Mouse (Mus musculus) CH12.LX (cell line): ENCODE data around the gene Dynlt1b. TPM values are rescaled to one million over a fixed set of nuclear protein-coding genes. Genes with fewer than 3 reads are reported as not detected.
"Not testable (repeated sequence)": the region's sequence is repeated elsewhere in the genome, so short reads cannot be mapped to it uniquely, and the experiment has no call there.

Experiments used
- DNase-seq: peaks from one replicate; pipeline ENCODE4 v3.0.0-alpha.2; 2013; ENCODE audit errors: extremely low read depth
- H3K27ac ChIP-seq: 2 replicates; pipeline ENCODE4 v1.5.1; 2012; ENCODE audit warnings: low read depth, mild to moderate bottlenecking, control low read depth, moderate library complexity; ENCODE audit not compliant: insufficient read depth
- H3K27me3 ChIP-seq: replicated peaks from 2 replicates; pipeline ENCODE3; 2012; ENCODE audit warnings: inconsistent platforms
- H3K36me3 ChIP-seq, 2 experiments: replicated peaks in 1 of 2; 2 replicates each; pipeline versions ENCODE3 to v1.6.1; 2012; ENCODE audit warnings: inconsistent platforms in 1 of 2, low read length in 1 of 2, mild to moderate bottlenecking in 1 of 2, mixed read lengths in 1 of 2, moderate library complexity in 1 of 2; ENCODE audit not compliant: control insufficient read depth in 1 of 2, insufficient read depth in 1 of 2
- H3K4me1 ChIP-seq, 2 experiments: 2 replicates each; pipeline ENCODE4 v1.6.1; 2012; ENCODE audit warnings: inconsistent platforms in 1 of 2, moderate library complexity in 1 of 2; ENCODE audit not compliant: insufficient read depth in 2 of 2, control insufficient read depth in 1 of 2
- H3K4me2 ChIP-seq: 2 replicates; pipeline ENCODE4 v1.6.1; 2012; ENCODE audit warnings: low read depth, mild to moderate bottlenecking, control low read depth; ENCODE audit not compliant: poor library complexity, insufficient read depth, severe bottlenecking
- H3K4me3 ChIP-seq, 3 experiments: fragments of 150-350 bp in 1 of 3; sonication (generic) in 1 of 3; replicated peaks in 1 of 3; 2 replicates each; pipeline versions ENCODE3 to v1.5.1; 2011 to 2012; ENCODE audit warnings: low read depth in 2 of 3, low read length in 2 of 3, mild to moderate bottlenecking in 2 of 3, moderate library complexity in 2 of 3, control low read depth in 1 of 3, improper control_type of control experiment in 1 of 3, inconsistent platforms in 1 of 3, mixed read lengths in 1 of 3; ENCODE audit not compliant: poor library complexity in 1 of 3
- H3K79me2 ChIP-seq: replicated peaks from 2 replicates; pipeline ENCODE4 v1.6.1; 2012; ENCODE audit warnings: mild to moderate bottlenecking, moderate library complexity; ENCODE audit not compliant: control insufficient read depth, poor library complexity, insufficient read depth, severe bottlenecking; ENCODE audit errors: extremely low read depth
- H3K9ac ChIP-seq: 2 replicates; pipeline ENCODE4 v1.6.1; 2012; ENCODE audit warnings: low read depth, mild to moderate bottlenecking, control low read depth, moderate library complexity; ENCODE audit not compliant: insufficient read depth
- H3K9me3 ChIP-seq: replicated peaks from 2 replicates; pipeline ENCODE3; 2012; ENCODE audit warnings: low read length, inconsistent platforms, mixed read lengths
- CTCF ChIP-seq, 2 experiments: IDR thresholded peaks in 1 of 2; conservative IDR thresholded peaks in 1 of 2; 2 replicates each; pipeline ENCODE4 v1.5.1; 2011 to 2012; ENCODE audit warnings: low read depth in 2 of 2, low read length in 2 of 2, improper control_type of control experiment in 1 of 2, inconsistent platforms in 1 of 2, mild to moderate bottlenecking in 1 of 2, moderate library complexity in 1 of 2
- SMC3 ChIP-seq: IDR thresholded peaks from 2 replicates; pipeline ENCODE4 v1.6.1; 2011; ENCODE audit warnings: low read depth, low read length, improper control_type of control experiment
- dilution Hi-C: fragments of 300-500 bp; cut with MboI; formaldehyde crosslinking; loops from 2 replicates; pipeline ENCODE4 v1.14.3; 2020; ENCODE audit warnings: low sequenced_read_pairs; ENCODE audit not compliant: extremely low pct_unique_long_range_greater_than_20kb, extremely low pct_ligation_motif_present
- in situ Hi-C: fragments of 300-500 bp; cut with MboI; formaldehyde crosslinking; loops from 3 replicates; pipeline ENCODE4 v1.14.3; 2019; ENCODE audit warnings: low sequenced_read_pairs, low pct_ligation_motif_present, low pct_unique_long_range_greater_than_20kb, mixed read lengths
- polyA plus RNA-seq: library from polyadenylated mRNA; unstranded; fragments of >175 nt; gene quantifications from 2 replicates; pipeline ENCODE4 v1.2.1, GENCODE M21; 2012; ENCODE audit warnings: low read depth; ENCODE audit not compliant: insufficient read length
- total RNA-seq, 2 experiments: library from RNA; depleted of rRNA; stranded (reverse); fragments of 300-350 nt in 1 of 2; fragments of >200 nt in 1 of 2; gene quantifications; 2 replicates each; pipeline ENCODE4 v1.2.3; 2012 to 2014

Dynlt1b gene
- total and polyA plus RNA-seq, 3 experiments, result 371 to 607 (median 389) TPM

DNA sequence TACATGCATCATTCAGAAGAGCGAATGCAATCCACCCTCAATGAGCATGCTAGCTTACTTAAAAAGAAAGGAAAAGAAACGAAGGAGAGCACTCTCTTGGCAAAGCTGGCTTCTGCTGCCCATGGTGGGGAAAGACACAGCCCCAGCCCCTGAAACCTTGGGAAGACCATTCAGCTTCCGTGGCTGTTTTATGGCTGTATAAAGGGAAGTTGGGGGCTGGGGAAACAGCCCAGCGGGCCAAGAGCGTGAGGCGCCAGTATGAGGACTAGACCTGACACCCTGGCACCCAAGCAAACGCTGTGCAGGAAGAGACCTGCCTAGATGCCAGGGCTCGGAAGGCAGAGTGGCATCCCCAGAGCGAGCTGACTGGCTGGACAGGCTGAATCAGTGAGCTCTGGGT is 35.8 kb downstream of the Dynlt1b start:
- dilution Hi-C loops, H3K9me3 ChIP-seq, H3K36me3 ChIP-seq, H3K4me2 ChIP-seq, in situ Hi-C loops, H3K79me2 ChIP-seq, H3K27ac ChIP-seq, H3K4me3 ChIP-seq, DNase-seq, H3K27me3 ChIP-seq, H3K9ac ChIP-seq: not testable (repeated sequence)
- H3K4me1 ChIP-seq, result peaks cover 4 to 13% of the 10 kb centered on the region in 2 experiments

DNA sequence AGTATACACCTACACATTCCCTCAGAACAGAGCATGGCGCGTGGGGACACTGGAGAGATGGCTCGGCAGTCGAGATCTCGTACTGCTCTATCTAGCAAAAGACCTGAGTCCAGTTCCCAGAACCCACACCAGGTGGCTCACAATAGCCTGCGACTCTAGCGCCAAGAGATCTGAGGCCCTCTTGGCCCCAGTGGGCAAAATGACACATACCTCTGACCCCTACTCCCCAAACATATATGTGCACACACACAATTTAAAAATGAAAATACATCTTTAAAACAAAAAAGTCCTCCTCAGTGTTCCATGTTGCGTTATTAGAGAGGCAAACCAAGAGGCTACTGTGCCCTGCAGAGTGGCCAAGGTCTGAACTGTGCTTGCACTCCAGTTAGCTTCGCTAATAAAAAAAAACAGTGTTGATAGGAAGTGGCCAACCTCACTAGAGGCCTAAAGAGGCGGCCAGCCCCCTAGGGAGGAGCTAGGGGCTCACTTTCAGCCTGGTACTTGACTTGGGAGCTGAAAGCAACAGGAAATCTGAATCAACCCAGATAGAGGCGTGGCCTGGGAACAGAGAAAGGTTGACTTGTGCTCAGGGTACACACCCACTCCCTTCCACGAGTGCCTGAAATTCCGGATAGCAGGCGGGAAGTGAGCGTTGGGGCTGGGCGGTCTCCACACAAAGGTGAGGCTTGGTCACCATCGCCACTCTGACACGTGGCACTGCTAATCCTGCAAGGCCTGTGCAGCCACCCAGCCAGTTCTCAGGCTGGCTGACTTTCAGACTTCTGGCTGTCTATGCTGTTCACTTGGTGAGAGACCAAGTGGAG is 37.9 kb downstream of the Dynlt1b start:
- H3K4me3 ChIP-seq, H3K4me2 ChIP-seq: not testable (repeated sequence)
- peak in 1 of 2 experiments; percentile 36; a peak in 2 of 4 replicates for TF ChIP-seq CTCF (conservative IDR thresholded peaks at IDR 0.05 in 1 of 2, IDR thresholded peaks at IDR 0.05 in 1 of 2; ENCODE audit: low read depth in 2 of 2, low read length in 2 of 2)
- TF ChIP-seq SMC3, result peak; percentile 18; the same call in 1 of the 2 replicates

DNA sequence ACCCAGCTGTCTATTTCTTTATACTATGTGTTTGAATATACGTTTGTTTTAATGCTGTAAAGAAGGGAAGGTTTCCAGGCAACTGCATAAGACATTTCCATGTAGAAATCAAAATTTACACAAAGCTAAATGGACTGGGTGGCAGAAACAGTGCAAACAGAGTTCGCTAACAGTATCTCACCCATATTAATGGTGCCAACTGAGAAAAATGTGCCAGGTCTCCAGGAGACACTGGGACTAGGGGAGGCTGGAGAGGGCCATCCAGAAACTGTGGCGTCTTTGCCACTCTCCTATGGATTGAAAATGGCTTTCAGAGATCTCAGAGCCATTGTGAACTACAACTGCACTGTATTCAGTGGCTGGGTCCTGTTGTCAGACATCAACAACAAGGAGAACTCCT is 40.1 kb downstream of the Dynlt1b start:
- H3K4me1 ChIP-seq, result peaks cover 4 to 13% of the 10 kb centered on the region in 2 experiments
- H3K9me3 ChIP-seq, in situ Hi-C loops, H3K36me3 ChIP-seq, DNase-seq, H3K27ac ChIP-seq, H3K4me2 ChIP-seq, dilution Hi-C loops, H3K4me3 ChIP-seq, H3K9ac ChIP-seq, H3K27me3 ChIP-seq, H3K79me2 ChIP-seq: not testable (repeated sequence)

More for the DNA sequence above, 37.9 kb downstream of the Dynlt1b start:
- H3K27ac ChIP-seq, H3K79me2 ChIP-seq, H3K36me3 ChIP-seq, dilution Hi-C loops, in situ Hi-C loops, H3K9me3 ChIP-seq, H3K9ac ChIP-seq, DNase-seq, H3K27me3 ChIP-seq: not testable (repeated sequence)
- H3K4me1 ChIP-seq, result peaks cover 4 to 13% of the 10 kb centered on the region in 2 experiments

DNA sequence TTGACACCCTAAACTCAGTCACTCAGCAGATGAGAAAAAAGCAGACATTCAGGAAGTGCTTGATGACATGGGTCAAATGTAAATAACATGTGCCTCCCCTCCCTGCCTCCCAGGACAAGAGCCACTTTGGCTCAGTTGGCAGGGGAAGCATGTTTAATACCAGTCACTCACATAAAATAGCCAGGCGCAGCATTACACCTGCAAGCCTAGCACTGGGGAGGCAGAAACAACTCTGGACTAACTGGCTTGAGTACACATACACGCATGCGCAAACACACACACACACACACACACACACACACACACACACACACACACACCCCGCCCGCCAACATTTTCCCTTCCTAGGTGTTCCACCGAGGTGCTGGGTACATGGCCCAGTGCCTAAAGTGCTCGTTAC is 40.8 kb downstream of the Dynlt1b start:
- H3K9ac ChIP-seq, DNase-seq, H3K9me3 ChIP-seq, H3K4me3 ChIP-seq, H3K27ac ChIP-seq, dilution Hi-C loops, H3K4me2 ChIP-seq, H3K36me3 ChIP-seq, H3K79me2 ChIP-seq, H3K27me3 ChIP-seq, in situ Hi-C loops: not testable (repeated sequence)
- H3K4me1 ChIP-seq, result peaks cover 7 to 18% of the 10 kb centered on the region in 2 experiments

DNA sequence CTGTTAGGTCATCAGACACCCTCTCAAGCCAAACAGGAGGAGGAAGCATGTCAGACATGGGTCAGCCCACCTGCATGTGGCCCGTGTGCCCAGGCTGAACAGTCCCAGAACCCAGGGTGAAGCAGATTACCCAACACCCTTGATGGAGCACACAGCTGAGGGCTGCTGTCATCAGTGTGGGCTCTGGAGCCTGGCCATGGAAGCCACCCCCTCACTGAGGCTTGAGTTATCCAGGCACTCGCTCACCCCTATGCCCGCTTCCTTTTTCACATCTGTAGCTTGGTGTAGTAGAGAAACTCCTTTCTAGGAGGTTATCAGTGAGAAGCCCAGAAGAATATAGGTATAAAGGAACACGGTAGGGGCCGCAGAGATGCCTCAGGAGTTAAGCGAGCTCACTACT is 45.4 kb downstream of the Dynlt1b start:
- dilution Hi-C loops, H3K27ac ChIP-seq, H3K36me3 ChIP-seq, H3K4me2 ChIP-seq, in situ Hi-C loops, H3K9me3 ChIP-seq, DNase-seq, H3K4me1 ChIP-seq, H3K79me2 ChIP-seq, H3K4me3 ChIP-seq, H3K9ac ChIP-seq, H3K27me3 ChIP-seq: not testable (repeated sequence)

DNA sequence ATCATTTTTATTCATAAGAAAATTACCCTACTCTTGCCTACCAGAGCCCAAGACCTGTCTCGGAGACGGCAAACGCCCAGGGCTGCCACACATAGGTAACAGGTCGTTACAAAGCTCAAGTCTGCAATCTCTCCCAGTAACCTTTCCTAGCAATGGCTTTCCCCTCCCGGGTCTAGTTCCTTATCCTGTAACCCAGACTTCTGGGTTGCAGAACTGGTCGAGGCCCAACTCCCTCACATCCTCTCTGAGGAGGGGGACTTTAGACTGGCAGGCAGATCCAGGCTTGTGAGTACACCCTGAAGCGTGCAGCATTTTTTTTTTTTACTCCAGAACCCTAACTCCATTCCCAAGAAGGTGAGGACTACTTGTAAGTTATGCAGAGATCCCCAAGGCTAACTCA is 46.0 kb downstream of the Dynlt1b start:
- H3K27me3 ChIP-seq, dilution Hi-C loops, H3K4me1 ChIP-seq, H3K79me2 ChIP-seq, H3K36me3 ChIP-seq, in situ Hi-C loops, DNase-seq, H3K27ac ChIP-seq, H3K9ac ChIP-seq, H3K9me3 ChIP-seq: not testable (repeated sequence)
- peak overlapping the region; percentile 88 for H3K4me2 ChIP-seq
- H3K4me3 ChIP-seq, result peak overlapping the region in 2 of 3 experiments; percentile 53 to 88
